Mouse (Mus musculus) midbrain, embryonic 16.5 days (tissue): ENCODE measurements around the gene Kcnj1. TPM values are rescaled to one million over a fixed set of nuclear protein-coding genes. Genes with fewer than 3 reads are reported as not detected.
A peak's percentile ranks its signal among the peaks of the same experiment; 100 is the strongest.

ENCODE experiments used
- ATAC-seq: fragments of 200-750 bp; cut with Nextera tagmentation; 2 replicates; pipeline ENCODE4 v1.8.0; 2017; ENCODE audit warnings: moderate TSS enrichment
- H3K27ac ChIP-seq: fragments of 300-500 bp; sonication (generic); 2 replicates; pipeline ENCODE4 v1.5.1; 2014; ENCODE audit warnings: mild to moderate bottlenecking, low read length, mixed read lengths
- H3K27me3 ChIP-seq: fragments of 300-500 bp; sonication (generic); 2 replicates; pipeline ENCODE4 v1.6.1; 2014; ENCODE audit warnings: low read depth, low read length, mixed read lengths; ENCODE audit not compliant: control insufficient read depth, insufficient read depth
- H3K36me3 ChIP-seq: fragments of 300-500 bp; sonication (generic); 2 replicates; pipeline ENCODE4 v1.6.1; 2014; ENCODE audit warnings: mild to moderate bottlenecking, low read length, moderate library complexity, mixed read lengths; ENCODE audit not compliant: control insufficient read depth, insufficient read depth
- H3K4me1 ChIP-seq: fragments of 300-500 bp; sonication (generic); 2 replicates; pipeline ENCODE4 v1.6.1; 2014; ENCODE audit warnings: mild to moderate bottlenecking, low read length, mixed read lengths; ENCODE audit not compliant: control insufficient read depth, insufficient read depth
- H3K4me2 ChIP-seq: fragments of 300-500 bp; sonication (generic); 2 replicates; pipeline ENCODE4 v1.6.1; 2014; ENCODE audit warnings: mild to moderate bottlenecking, low read length, mixed read lengths
- H3K4me3 ChIP-seq: fragments of 300-500 bp; sonication (generic); 2 replicates; pipeline ENCODE4 v1.5.1; 2014; ENCODE audit warnings: low read depth, mild to moderate bottlenecking, low read length, moderate library complexity, mixed read lengths
- H3K9ac ChIP-seq: fragments of 300-500 bp; sonication (generic); 2 replicates; pipeline ENCODE4 v1.6.1; 2014; ENCODE audit warnings: low read depth, low read length, mixed read lengths
- H3K9me3 ChIP-seq: fragments of 300-500 bp; sonication (generic); replicated peaks from 2 replicates; pipeline ENCODE4 v1.6.1; 2014; ENCODE audit warnings: mild to moderate bottlenecking, low read length, mixed read lengths; ENCODE audit not compliant: control insufficient read depth, poor library complexity, severe bottlenecking
- WGBS: fragments of 180-500 bp; shearing (Covaris S2); extraction: QIAGEN DNeasy Blood & Tissue Kit; methylation state at CpG from one replicate; pipeline ENCODE4 v1.1.7; 2014; 5-methylcytosine and 5-hydroxymethylcytosine counted together
- polyA plus RNA-seq: library from polyadenylated mRNA; unstranded; fragments of >200 nt; fragmentation: Nextera tagmentation; extraction: Ambion mirVana; gene quantifications from 2 replicates; pipeline ENCODE4 v1.2.1, GENCODE M21; 2015

The Kcnj1 gene
- polyA plus RNA-seq, 1 experiment from 2014 or later: not detected

- Histone ChIP-seq H3K9ac (no peak overlapping the region), H3K4me1 (no peaks in the 10 kb centered on the region), H3K4me3 (no peak overlapping the region), H3K4me2 (no peak overlapping the region), H3K9me3 (no peaks in the 10 kb centered on the region), H3K27ac (no peak overlapping the region), H3K27me3 (no peaks in the 10 kb centered on the region), H3K36me3 (no peaks in the 10 kb centered on the region)
- WGBS: 92% methylated on average over 4 of the region's 4 CpGs
- no peak for ATAC-seq
Measured at GRCm38 (mm10) chr9:32384906-32385305, 12.6 kb downstream of the Kcnj1 start.

- H3K36me3 ChIP-seq: no peaks in the 10 kb centered on the region
- H3K27ac ChIP-seq: no peak overlapping the region
- H3K4me3 ChIP-seq: no peak overlapping the region
- no peak for ATAC-seq
- H3K9ac ChIP-seq: no peak overlapping the region
- 85% methylated on average over 1 of the region's 1 CpGs for WGBS
- no peaks in the 10 kb centered on the region for H3K27me3 ChIP-seq
- H3K4me1 ChIP-seq: no peaks in the 10 kb centered on the region
- no peak overlapping the region for H3K4me2 ChIP-seq
- no peaks in the 10 kb centered on the region for H3K9me3 ChIP-seq
Measured at GRCm38 (mm10) chr9:32388120-32388519, 15.8 kb downstream of the Kcnj1 start.

GRCm38 (mm10) chr9:32391092-32391491 lies 18.8 kb downstream of the Kcnj1 start:
- H3K4me2 ChIP-seq: no peak overlapping the region
- no peaks in the 10 kb centered on the region for H3K9me3 ChIP-seq
- H3K4me1 ChIP-seq: no peaks in the 10 kb centered on the region
- no peak for ATAC-seq
- WGBS: 78% methylated on average over 5 of the region's 5 CpGs
- no peaks in the 10 kb centered on the region for H3K27me3 ChIP-seq
- H3K4me3 ChIP-seq: no peak overlapping the region
- no peak overlapping the region for H3K9ac ChIP-seq
- no peak overlapping the region for H3K27ac ChIP-seq
- H3K36me3 ChIP-seq: no peaks in the 10 kb centered on the region

GRCm38 (mm10) chr9:32391701-32392100 lies 19.4 kb downstream of the Kcnj1 start:
- Histone ChIP-seq H3K4me3 (no peak overlapping the region), H3K9ac (no peak overlapping the region), H3K27ac (no peak overlapping the region), H3K27me3 (no peaks in the 10 kb centered on the region), H3K4me1 (no peaks in the 10 kb centered on the region), H3K4me2 (no peak overlapping the region), H3K9me3 (no peaks in the 10 kb centered on the region), H3K36me3 (no peaks in the 10 kb centered on the region)
- ATAC-seq: no peak
- 83% methylated on average over 9 of the region's 9 CpGs for WGBS

- Histone ChIP-seq H3K4me2 (no peak overlapping the region), H3K36me3 (no peaks in the 10 kb centered on the region), H3K4me3 (no peak overlapping the region), H3K27me3 (no peaks in the 10 kb centered on the region), H3K9me3 (no peaks in the 10 kb centered on the region), H3K27ac (no peak overlapping the region), H3K9ac (no peak overlapping the region), H3K4me1 (no peaks in the 10 kb centered on the region)
- ATAC-seq: no peak
- 86% methylated on average over 6 of the region's 6 CpGs for WGBS
Measured at GRCm38 (mm10) chr9:32392716-32393115, 20.4 kb downstream of the Kcnj1 start.

GRCm38 (mm10) chr9:32394761-32395161 lies 22.5 kb downstream of the Kcnj1 start:
- Histone ChIP-seq H3K9me3 (no peaks in the 10 kb centered on the region), H3K9ac (no peak overlapping the region), H3K27ac (no peak overlapping the region), H3K27me3 (no peaks in the 10 kb centered on the region), H3K4me1 (no peaks in the 10 kb centered on the region), H3K36me3 (no peaks in the 10 kb centered on the region), H3K4me2 (no peak overlapping the region), H3K4me3 (no peak overlapping the region)
- no peak for ATAC-seq
- WGBS: 92% methylated on average over 4 of the region's 4 CpGs

- Histone ChIP-seq H3K4me1 (no peaks in the 10 kb centered on the region), H3K4me3 (no peak overlapping the region), H3K27ac (no peak overlapping the region), H3K9ac (no peak overlapping the region), H3K27me3 (no peaks in the 10 kb centered on the region; the same call in 1 of the 2 replicates), H3K9me3 (no peaks in the 10 kb centered on the region), H3K36me3 (no peaks in the 10 kb centered on the region), H3K4me2 (no peak overlapping the region)
- WGBS: 90% methylated on average over 2 of the region's 2 CpGs
- ATAC-seq: no peak
Measured at GRCm38 (mm10) chr9:32400212-32400611, 27.9 kb downstream of the Kcnj1 start.

GRCm38 (mm10) chr9:32400662-32401161 lies 28.4 kb downstream of the Kcnj1 start:
- Histone ChIP-seq H3K36me3 (no peaks in the 10 kb centered on the region), H3K27me3 (no peaks in the 10 kb centered on the region; the same call in 1 of the 2 replicates), H3K4me2 (no peak overlapping the region), H3K27ac (no peak overlapping the region), H3K9ac (no peak overlapping the region), H3K4me3 (no peak overlapping the region), H3K4me1 (no peaks in the 10 kb centered on the region), H3K9me3 (no peaks in the 10 kb centered on the region)
- no peak for ATAC-seq
- 73% methylated on average over 5 of the region's 5 CpGs for WGBS

GRCm38 (mm10) chr9:32405191-32405925 lies 33.1 kb downstream of the Kcnj1 start:
- Histone ChIP-seq H3K4me2 (no peak overlapping the region), H3K9me3 (no peaks in the 10 kb centered on the region), H3K27ac (no peak overlapping the region), H3K9ac (no peak overlapping the region), H3K36me3 (no peaks in the 10 kb centered on the region), H3K4me3 (no peak overlapping the region), H3K4me1 (peaks cover 8% of the 10 kb centered on the region), H3K27me3 (peaks cover 8% of the 10 kb centered on the region)
- 42% methylated on average over 11 of the region's 11 CpGs for WGBS
- ATAC-seq: peak; percentile 82
